Mouse (Mus musculus) neural tube, embryonic 11.5 days (tissue): ENCODE data around the gene Alyref. TPM values are rescaled to one million over a fixed set of nuclear protein-coding genes. Genes with fewer than 3 reads are reported as not detected.
A peak's percentile ranks its signal among the peaks of the same experiment; 100 is the strongest.

ENCODE experiments used
- ATAC-seq: fragments of 200-750 bp; cut with Nextera tagmentation; 2 replicates; pipeline ENCODE4 v1.8.0; 2017; ENCODE audit warnings: moderate number of reproducible peaks, mild to moderate bottlenecking, moderate TSS enrichment, moderate library complexity; ENCODE audit not compliant: insufficient read depth, low FRiP score, low TSS enrichment
- DNase-seq: peaks from one replicate; pipeline ENCODE4 v3.0.0-alpha.2; 2015; ENCODE audit warnings: low spot score
- H3K27ac ChIP-seq: fragments of 300-500 bp; sonication (generic); 2 replicates; pipeline ENCODE4 v1.5.1; 2014; ENCODE audit warnings: low read depth, mild to moderate bottlenecking, low read length
- H3K27me3 ChIP-seq: fragments of 300-500 bp; sonication (generic); 2 replicates; pipeline ENCODE4 v1.6.1; 2014; ENCODE audit warnings: mild to moderate bottlenecking, low read length, mixed read lengths; ENCODE audit not compliant: control insufficient read depth, insufficient read depth
- H3K36me3 ChIP-seq: fragments of 300-500 bp; sonication (generic); 2 replicates; pipeline ENCODE4 v1.6.1; 2014; ENCODE audit warnings: mild to moderate bottlenecking, low read length, moderate library complexity, mixed read lengths; ENCODE audit not compliant: control insufficient read depth, insufficient read depth
- H3K4me1 ChIP-seq: fragments of 300-500 bp; sonication (generic); 2 replicates; pipeline ENCODE4 v1.6.1; 2014; ENCODE audit warnings: low read length, mixed read lengths; ENCODE audit not compliant: control insufficient read depth, insufficient read depth
- H3K4me2 ChIP-seq: fragments of 300-500 bp; sonication (generic); 2 replicates; pipeline ENCODE4 v1.6.1; 2014; ENCODE audit warnings: low read depth, mild to moderate bottlenecking, moderate library complexity
- H3K4me3 ChIP-seq: fragments of 300-500 bp; sonication (generic); 2 replicates; pipeline ENCODE4 v1.5.1; 2014; ENCODE audit warnings: low read depth, low read length
- H3K9ac ChIP-seq: fragments of 300-500 bp; sonication (generic); 2 replicates; pipeline ENCODE4 v1.6.1; 2014; ENCODE audit warnings: mild to moderate bottlenecking, low read length
- H3K9me3 ChIP-seq: fragments of 300-500 bp; sonication (generic); 2 replicates; pipeline ENCODE4 v1.6.1; 2016; ENCODE audit warnings: low read length; ENCODE audit not compliant: control insufficient read depth
- WGBS: fragments of 180-500 bp; shearing (Covaris S2); extraction: QIAGEN DNeasy Blood & Tissue Kit; methylation state at CpG from one replicate; pipeline ENCODE4 v1.1.7; 2014; 5-methylcytosine and 5-hydroxymethylcytosine counted together
- polyA plus RNA-seq: library from polyadenylated mRNA; unstranded; fragments of >200 nt; fragmentation: Nextera tagmentation; extraction: Ambion mirVana; gene quantifications from 2 replicates; pipeline ENCODE4 v1.2.1, GENCODE M21; 2014

Alyref gene
- polyA plus RNA-seq, 1 experiment from 2014 or later, result 669 TPM

GRCm38 (mm10) chr11:120628601-120629340, 30.6 kb upstream of the Alyref start:
- no peak for ATAC-seq
- Histone ChIP-seq H3K4me1 (peaks cover 23% of the 10 kb centered on the region), H3K4me2 (no peak overlapping the region), H3K9me3 (no peaks in the 10 kb centered on the region), H3K27ac (no peak overlapping the region), H3K36me3 (peaks cover 9% of the 10 kb centered on the region), H3K4me3 (no peak overlapping the region), H3K9ac (no peak overlapping the region), H3K27me3 (no peaks in the 10 kb centered on the region)
- DNase-seq, result no peak
- 96% methylated on average over 23 of the region's 23 CpGs for WGBS

GRCm38 (mm10) chr11:120627468-120628300, 29.5 kb upstream of the Alyref start:
- Histone ChIP-seq H3K27me3 (no peaks in the 10 kb centered on the region), H3K4me1 (peaks cover 23% of the 10 kb centered on the region), H3K9me3 (no peaks in the 10 kb centered on the region), H3K36me3 (peaks cover 9% of the 10 kb centered on the region), H3K9ac (no peak overlapping the region), H3K4me2 (no peak overlapping the region), H3K4me3 (no peak overlapping the region), H3K27ac (no peak overlapping the region)
- ATAC-seq (no peak), DNase-seq (no peak)
- 83% methylated on average over 22 of the region's 22 CpGs for WGBS

GRCm38 (mm10) chr11:120626785-120627467, 28.8 kb upstream of the Alyref start:
- DNase-seq, result no peak
- H3K27me3 ChIP-seq, result no peaks in the 10 kb centered on the region
- H3K27ac ChIP-seq, result no peak overlapping the region
- H3K9me3 ChIP-seq, result no peaks in the 10 kb centered on the region
- no peak overlapping the region for H3K4me2 ChIP-seq
- no peak overlapping the region for H3K9ac ChIP-seq
- ATAC-seq, result no peak
- peaks cover 19% of the 10 kb centered on the region for H3K4me1 ChIP-seq
- H3K4me3 ChIP-seq, result no peak overlapping the region
- H3K36me3 ChIP-seq, result peaks cover 9% of the 10 kb centered on the region
- 90% methylated on average over 11 of the region's 11 CpGs for WGBS

- DNase-seq (no peak), ATAC-seq (no peak)
- H3K4me3 ChIP-seq, result peak within 1 kb of the TSS; percentile 99
- H3K27ac ChIP-seq, result peak within 1 kb of the TSS; percentile 83
- 18% methylated on average over 5 of the region's 5 CpGs for WGBS
- H3K27me3 ChIP-seq, result no peaks in the 10 kb centered on the region
- no peaks in the 10 kb centered on the region for H3K9me3 ChIP-seq
- H3K36me3 ChIP-seq, result peaks cover 15% of the 10 kb centered on the region
- peaks cover 14% of the 10 kb centered on the region for H3K4me1 ChIP-seq
- peak within 1 kb of the TSS; percentile 80 for H3K9ac ChIP-seq
- peak within 1 kb of the TSS; percentile 98 for H3K4me2 ChIP-seq
Observed at GRCm38 (mm10) chr11:120625152-120625775, 27.1 kb upstream of the Alyref start, which contains the start of gene Sirt7. TSS of gene Sirt7 (minus strand) at chr11:120625240.

GRCm38 (mm10) chr11:120624680-120625111, 26.5 kb upstream of the Alyref start:
- peak overlapping the region; percentile 83 for H3K27ac ChIP-seq
- peak overlapping the region; percentile 80 for H3K9ac ChIP-seq
- peak overlapping the region; percentile 99 for H3K4me3 ChIP-seq
- ATAC-seq (peak; percentile 83), DNase-seq (peak; percentile 90)
- no peaks in the 10 kb centered on the region for H3K27me3 ChIP-seq
- H3K36me3 ChIP-seq, result peaks cover 17% of the 10 kb centered on the region
- H3K9me3 ChIP-seq, result no peaks in the 10 kb centered on the region
- H3K4me2 ChIP-seq, result peak overlapping the region; percentile 98
- H3K4me1 ChIP-seq, result peaks cover 9% of the 10 kb centered on the region
- 0% methylated on average over 46 of the region's 53 CpGs for WGBS

GRCm38 (mm10) chr11:120623961-120624679, 26.0 kb upstream of the Alyref start:
- DNase-seq (peak; percentile 65), ATAC-seq (peak; percentile 52; the same call in 1 of the 2 replicates)
- Histone ChIP-seq H3K4me1 (peaks cover 9% of the 10 kb centered on the region), H3K27me3 (no peaks in the 10 kb centered on the region), H3K9ac (peak overlapping the region; percentile 80), H3K4me2 (peak overlapping the region; percentile 98), H3K4me3 (peak overlapping the region; percentile 99), H3K36me3 (peaks cover 15% of the 10 kb centered on the region), H3K27ac (peak overlapping the region; percentile 83), H3K9me3 (no peaks in the 10 kb centered on the region)
- 14% methylated on average over 30 of the region's 30 CpGs for WGBS

GRCm38 (mm10) chr11:120622805-120623204, 24.6 kb upstream of the Alyref start:
- H3K9me3 ChIP-seq, result no peaks in the 10 kb centered on the region
- H3K36me3 ChIP-seq, result peaks cover 14% of the 10 kb centered on the region
- H3K9ac ChIP-seq, result no peak overlapping the region
- ATAC-seq, result no peak
- no peak overlapping the region for H3K27ac ChIP-seq
- H3K4me1 ChIP-seq, result peaks cover 9% of the 10 kb centered on the region
- H3K27me3 ChIP-seq, result no peaks in the 10 kb centered on the region
- 92% methylated on average over 6 of the region's 6 CpGs for WGBS
- H3K4me3 ChIP-seq, result no peak overlapping the region
- DNase-seq, result no peak
- H3K4me2 ChIP-seq, result no peak overlapping the region

GRCm38 (mm10) chr11:120620195-120620594, 22.0 kb upstream of the Alyref start:
- no peak overlapping the region for H3K4me3 ChIP-seq
- no peak overlapping the region for H3K9ac ChIP-seq
- no peak overlapping the region for H3K4me2 ChIP-seq
- ATAC-seq (no peak), DNase-seq (no peak)
- no peak overlapping the region for H3K27ac ChIP-seq
- 97% methylated on average over 14 of the region's 14 CpGs for WGBS
- peaks cover 12% of the 10 kb centered on the region for H3K36me3 ChIP-seq
- H3K4me1 ChIP-seq, result peaks cover 16% of the 10 kb centered on the region
- H3K27me3 ChIP-seq, result no peaks in the 10 kb centered on the region
- no peaks in the 10 kb centered on the region for H3K9me3 ChIP-seq
